Mouse (Mus musculus) hematopoietic stem cell, adult 5-6 weeks (primary cell): ENCODE results near the gene Lrp1. TPM values are rescaled to one million over a fixed set of nuclear protein-coding genes. Genes with fewer than 3 reads are reported as not detected.

ENCODE experiments used
- ATAC-seq, 2 experiments: fragments of 125-278 bp in 1 of 2; replicated peaks in 1 of 2; 2 replicates each; pipeline ENCODE4 v1.8.0; 2016 to 2017; ENCODE audit warnings: inconsistent platforms in 2 of 2, mild to moderate bottlenecking in 2 of 2, moderate number of reproducible peaks in 2 of 2, low read depth in 1 of 2, moderate TSS enrichment in 1 of 2; ENCODE audit not compliant: low FRiP score in 2 of 2, poor library complexity in 2 of 2, severe bottlenecking in 2 of 2, insufficient read depth in 1 of 2, low TSS enrichment in 1 of 2
- total RNA-seq: library from RNA; stranded (forward); fragments of 172-1452, 232-1000 nt; gene quantifications from 2 replicates; pipeline ENCODE4 v1.2.3, GENCODE M21; 2017

Gene Lrp1
- total RNA-seq, 1 experiment from 2014 or later = 1.2 TPM

GRCm38 (mm10) chr10:127585598-127585997 lies 35.4 kb downstream of the Lrp1 start:
- no peak for ATAC-seq

- ATAC-seq = no peak
These were observed 37.3 kb downstream of the Lrp1 start for GRCm38 (mm10) chr10:127583649-127584048.

- no peak for ATAC-seq
These were observed 39.7 kb downstream of the Lrp1 start for GRCm38 (mm10) chr10:127581291-127581690.

GRCm38 (mm10) chr10:127577982-127578381 lies 43.0 kb downstream of the Lrp1 start:
- no peak for ATAC-seq

GRCm38 (mm10) chr10:127577156-127577555 lies 43.8 kb downstream of the Lrp1 start:
- no peak for ATAC-seq

GRCm38 (mm10) chr10:127576381-127576961 lies 44.5 kb downstream of the Lrp1 start:
- peak; percentile 74 to 85 for ATAC-seq

GRCm38 (mm10) chr10:127575741-127576140 lies 45.2 kb downstream of the Lrp1 start:
- ATAC-seq = no peak

- no peak for ATAC-seq
These were observed 48.7 kb downstream of the Lrp1 start for GRCm38 (mm10) chr10:127572281-127572680.

GRCm38 (mm10) chr10:127570937-127571641 lies 49.9 kb downstream of the Lrp1 start:
- no peak for ATAC-seq

GRCm38 (mm10) chr10:127570384-127570783 lies 50.6 kb downstream of the Lrp1 start:
- ATAC-seq = no peak; a peak in 1 of 4 replicates

GRCm38 (mm10) chr10:127569450-127569849 lies 51.5 kb downstream of the Lrp1 start:
- peak; percentile 74 for ATAC-seq

- ATAC-seq = no peak
These were observed 54.2 kb downstream of the Lrp1 start for GRCm38 (mm10) chr10:127566553-127567326.

GRCm38 (mm10) chr10:127564301-127564700 lies 56.6 kb downstream of the Lrp1 start:
- peak; percentile 30 to 66 for ATAC-seq

GRCm38 (mm10) chr10:127563840-127564239 lies 57.1 kb downstream of the Lrp1 start:
- peak; percentile 85 to 94 for ATAC-seq

- no peak for ATAC-seq
These were observed 59.8 kb downstream of the Lrp1 start for GRCm38 (mm10) chr10:127561145-127561544.

GRCm38 (mm10) chr10:127557397-127557796 lies 63.6 kb downstream of the Lrp1 start:
- no peak for ATAC-seq

- peak; percentile 33 to 35; a peak in 1 of 4 replicates for ATAC-seq
These were observed 65.2 kb downstream of the Lrp1 start for GRCm38 (mm10) chr10:127555703-127556102.

GRCm38 (mm10) chr10:127549892-127550291 lies 71.1 kb downstream of the Lrp1 start:
- no peak for ATAC-seq
